Mouse (Mus musculus) forebrain, embryonic 12.5 days (tissue): ENCODE data around the gene Tnni2. TPM values are rescaled to one million over a fixed set of nuclear protein-coding genes. Genes with fewer than 3 reads are reported as not detected.

ENCODE experiments used
- ATAC-seq: fragments of 200-750 bp; cut with Nextera tagmentation; 2 replicates; pipeline ENCODE4 v1.8.0; 2017; ENCODE audit warnings: moderate TSS enrichment; ENCODE audit not compliant: low FRiP score
- H3K27ac ChIP-seq: fragments of 300-500 bp; sonication (generic); 2 replicates; pipeline ENCODE4 v1.5.1; 2016; ENCODE audit warnings: mild to moderate bottlenecking
- H3K27me3 ChIP-seq: fragments of 300-500 bp; sonication (generic); 2 replicates; pipeline ENCODE4 v1.6.1; 2016; ENCODE audit warnings: mild to moderate bottlenecking
- H3K36me3 ChIP-seq: fragments of 300-500 bp; sonication (generic); replicated peaks from 2 replicates; pipeline ENCODE4 v1.6.1; 2016; ENCODE audit warnings: mild to moderate bottlenecking
- H3K4me1 ChIP-seq: fragments of 300-500 bp; sonication (generic); 2 replicates; pipeline ENCODE4 v1.6.1; 2016
- H3K4me2 ChIP-seq: fragments of 300-500 bp; sonication (generic); 2 replicates; pipeline ENCODE4 v1.6.1; 2016; ENCODE audit warnings: mild to moderate bottlenecking, moderate library complexity
- H3K4me3 ChIP-seq: fragments of 300-500 bp; sonication (generic); replicated peaks from 2 replicates; pipeline ENCODE4 v1.5.1; 2016; ENCODE audit warnings: mild to moderate bottlenecking
- H3K9ac ChIP-seq: fragments of 300-500 bp; sonication (generic); 2 replicates; pipeline ENCODE4 v1.6.1; 2016; ENCODE audit warnings: mild to moderate bottlenecking
- H3K9me3 ChIP-seq: fragments of 300-500 bp; sonication (generic); 2 replicates; pipeline ENCODE4 v1.6.1; 2016
- WGBS: fragments of 180-500 bp; shearing (Covaris S2); methylation state at CpG from one replicate; pipeline ENCODE4 v1.1.7; 2016; 5-methylcytosine and 5-hydroxymethylcytosine counted together
- polyA plus RNA-seq: library from polyadenylated mRNA; unstranded; fragments of >200 nt; fragmentation: Nextera tagmentation; extraction: Ambion mirVana; gene quantifications from 2 replicates; pipeline ENCODE4 v1.2.1, GENCODE M21; 2016

The Tnni2 gene
- polyA plus RNA-seq, 1 experiment from 2014 or later, result 1.3 TPM

DNA sequence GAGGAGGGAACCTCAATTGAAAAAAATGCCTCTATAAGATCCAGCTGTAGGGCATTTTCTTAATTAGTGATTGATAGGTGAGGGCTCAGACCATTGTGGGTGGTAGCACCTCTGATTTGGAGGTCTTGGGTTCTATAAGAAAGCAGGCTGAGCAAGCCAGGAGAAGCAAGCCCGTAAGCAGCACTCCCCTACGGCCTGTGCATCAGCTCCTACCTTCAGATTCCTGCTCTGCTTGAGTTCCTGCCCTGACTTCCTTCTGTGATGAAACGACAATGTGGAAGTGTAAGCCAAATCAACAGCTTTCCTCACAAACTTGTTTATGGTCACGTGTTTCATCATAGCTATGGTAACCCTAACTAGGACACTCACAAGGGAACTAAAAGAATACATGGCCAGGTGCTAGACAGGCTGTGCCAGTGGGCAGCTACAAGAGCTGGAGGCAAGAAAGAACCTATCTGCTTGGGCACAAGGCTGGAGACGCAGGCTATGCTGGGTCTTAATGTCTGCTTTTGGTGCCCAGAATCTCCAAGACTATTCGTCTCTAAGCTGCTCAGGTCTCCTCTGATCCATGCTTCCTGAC lies 7.5 kb downstream of the Tnni2 start:
- Histone ChIP-seq H3K9ac (no peak overlapping the region), H3K27ac (no peak overlapping the region), H3K4me1 (no peaks in the 10 kb centered on the region), H3K4me3 (no peak overlapping the region), H3K36me3 (no peaks in the 10 kb centered on the region), H3K4me2 (no peak overlapping the region), H3K27me3 (no peaks in the 10 kb centered on the region), H3K9me3 (no peaks in the 10 kb centered on the region)
- ATAC-seq, result no peak
- 80% methylated on average over 6 of the region's 6 CpGs for WGBS

DNA sequence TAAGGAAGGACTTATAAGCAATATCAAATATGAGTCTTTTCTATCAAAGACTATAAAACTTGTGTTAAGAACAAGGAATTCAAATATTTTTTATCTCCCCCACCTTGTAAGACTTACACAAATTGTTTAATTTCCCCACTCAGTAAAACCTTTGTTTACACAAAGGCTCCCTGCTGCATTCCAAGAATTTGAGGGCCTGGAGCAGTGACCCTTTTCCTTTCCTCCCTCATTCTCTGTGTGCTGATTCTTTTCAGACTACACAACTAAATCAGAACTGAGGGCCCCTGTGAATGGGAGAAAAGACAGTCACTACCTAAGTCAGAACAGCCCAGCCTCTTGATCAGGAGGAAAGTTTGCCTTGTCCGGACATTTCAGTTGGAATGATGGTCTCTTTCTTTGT lies 13.1 kb downstream of the Tnni2 start:
- Histone ChIP-seq H3K4me1 (peaks cover 26% of the 10 kb centered on the region), H3K4me3 (no peak overlapping the region), H3K27me3 (no peaks in the 10 kb centered on the region), H3K9me3 (no peaks in the 10 kb centered on the region), H3K27ac (peak overlapping the region; percentile 75; the same call in 1 of the 2 replicates), H3K36me3 (no peaks in the 10 kb centered on the region), H3K9ac (no peak overlapping the region), H3K4me2 (no peak overlapping the region)
- ATAC-seq, result no peak
- WGBS, result 24% methylated on average over 1 of the region's 1 CpGs

DNA sequence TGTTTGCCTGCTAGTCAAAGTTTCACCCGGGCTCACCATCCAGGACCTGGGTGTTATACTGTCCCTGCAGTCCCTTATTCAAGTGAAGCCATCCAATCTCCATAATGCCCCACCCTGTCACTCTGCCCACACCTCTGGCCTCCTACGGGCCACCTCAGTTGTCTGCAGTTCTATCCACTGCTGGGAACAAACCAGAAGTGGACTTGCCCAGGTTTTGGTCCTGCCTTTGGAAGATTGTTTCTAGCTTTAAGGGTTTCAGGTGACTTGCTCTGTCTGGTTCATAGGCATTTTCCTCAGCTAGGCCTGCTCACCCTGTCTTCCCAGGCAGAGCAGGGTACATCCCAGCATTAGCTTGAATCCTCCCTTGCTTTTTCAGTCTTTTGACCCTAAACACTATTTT lies 13.6 kb downstream of the Tnni2 start:
- Histone ChIP-seq H3K4me1 (peaks cover 26% of the 10 kb centered on the region), H3K4me3 (no peak overlapping the region), H3K27me3 (no peaks in the 10 kb centered on the region), H3K4me2 (no peak overlapping the region), H3K9ac (no peak overlapping the region), H3K36me3 (no peaks in the 10 kb centered on the region), H3K9me3 (no peaks in the 10 kb centered on the region), H3K27ac (peak overlapping the region; percentile 75; the same call in 1 of the 2 replicates)
- ATAC-seq, result no peak
- WGBS, result 61% methylated on average over 2 of the region's 2 CpGs

DNA sequence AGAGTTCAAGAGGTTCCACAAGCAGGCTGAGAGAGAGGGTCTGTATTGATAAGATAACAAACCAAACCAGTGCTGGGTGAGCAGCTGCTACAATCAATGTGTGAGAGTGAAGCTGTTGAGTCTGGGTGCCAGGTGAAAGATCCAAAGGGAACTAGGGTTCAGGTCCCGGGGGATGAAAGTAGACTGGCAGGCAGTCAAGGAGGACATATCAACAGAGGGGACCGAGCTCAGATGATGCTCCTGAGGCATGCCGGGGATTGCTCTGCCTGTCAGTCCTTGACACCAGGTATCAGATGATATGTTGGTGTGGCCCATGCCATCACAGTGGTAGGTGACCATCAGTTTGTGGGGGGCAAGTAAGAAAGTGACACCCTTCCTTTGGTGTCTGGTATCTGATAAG lies 15.2 kb downstream of the Tnni2 start:
- Histone ChIP-seq H3K27ac (peak overlapping the region; percentile 77), H3K9ac (no peak overlapping the region), H3K36me3 (no peaks in the 10 kb centered on the region), H3K4me2 (no peak overlapping the region), H3K27me3 (no peaks in the 10 kb centered on the region), H3K9me3 (no peaks in the 10 kb centered on the region), H3K4me1 (peaks cover 26% of the 10 kb centered on the region), H3K4me3 (no peak overlapping the region)
- no peak for ATAC-seq
- WGBS, result 86% methylated on average over 3 of the region's 3 CpGs

DNA sequence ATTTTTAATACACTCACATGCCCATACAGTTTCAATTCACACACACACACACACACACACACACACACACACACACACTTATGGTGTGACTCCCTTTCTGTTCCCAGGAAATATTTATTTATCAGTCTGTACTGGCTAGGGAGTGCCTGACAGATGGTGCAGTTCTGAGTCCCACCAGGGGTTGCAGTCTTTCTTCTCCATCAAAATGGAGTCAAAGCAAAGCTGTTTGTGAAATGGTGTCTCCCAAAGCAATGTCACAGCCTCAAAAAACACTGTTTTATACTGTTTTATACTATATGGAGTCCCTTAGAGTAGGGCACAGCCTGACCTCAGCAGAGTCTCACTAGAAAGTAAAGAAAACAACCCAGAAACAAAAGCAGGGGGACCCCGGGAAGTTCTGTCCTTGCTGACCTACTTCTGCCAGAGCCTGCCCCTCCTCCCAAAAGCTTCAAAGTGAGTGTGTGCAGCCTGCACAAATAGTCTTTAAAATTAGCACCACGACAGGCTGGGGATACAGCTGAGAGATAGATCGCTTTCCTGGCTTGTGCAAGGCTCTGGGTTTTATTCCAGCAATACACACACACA lies 15.7 kb downstream of the Tnni2 start:
- H3K27ac ChIP-seq, result peak overlapping the region; percentile 77
- H3K9ac ChIP-seq, result no peak overlapping the region
- no peaks in the 10 kb centered on the region for H3K36me3 ChIP-seq
- ATAC-seq, result peak; percentile 72
- H3K4me3 ChIP-seq, result no peak overlapping the region
- H3K4me1 ChIP-seq, result peaks cover 26% of the 10 kb centered on the region
- no peaks in the 10 kb centered on the region for H3K27me3 ChIP-seq
- no peak overlapping the region for H3K4me2 ChIP-seq
- 25% methylated on average over 3 of the region's 3 CpGs for WGBS
- no peaks in the 10 kb centered on the region for H3K9me3 ChIP-seq

DNA sequence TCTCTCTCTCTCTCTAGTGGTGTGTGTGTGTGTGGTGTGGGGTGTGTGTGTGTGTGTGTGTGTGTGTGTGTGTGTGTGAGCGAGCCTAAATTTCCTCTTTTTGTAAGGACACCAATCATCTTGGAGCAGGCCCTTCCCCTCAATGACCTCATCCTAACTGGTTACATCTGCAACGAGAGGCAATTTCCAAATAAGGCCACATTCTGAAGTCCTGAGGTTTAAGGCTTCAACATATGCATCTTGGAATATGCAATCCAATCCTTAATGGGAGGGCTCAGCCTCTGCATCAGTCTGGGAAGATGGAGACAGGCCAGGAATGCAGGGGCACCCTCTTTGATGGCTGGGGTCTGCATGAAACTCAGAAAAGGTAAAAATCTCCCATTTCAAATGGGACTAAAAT lies 16.4 kb downstream of the Tnni2 start:
- H3K9me3 ChIP-seq, result no peaks in the 10 kb centered on the region
- no peak overlapping the region for H3K9ac ChIP-seq
- H3K27ac ChIP-seq, result peak overlapping the region; percentile 77
- no peak for ATAC-seq
- 0 out of 2 replicates have a peak, but pooled peaks cover 3% of the 10 kb centered on the region for H3K27me3 ChIP-seq
- no peak overlapping the region for H3K4me3 ChIP-seq
- H3K4me1 ChIP-seq, result peaks cover 26% of the 10 kb centered on the region
- WGBS, result 55% methylated on average over 2 of the region's 2 CpGs
- H3K36me3 ChIP-seq, result no peaks in the 10 kb centered on the region
- no peak overlapping the region for H3K4me2 ChIP-seq

DNA sequence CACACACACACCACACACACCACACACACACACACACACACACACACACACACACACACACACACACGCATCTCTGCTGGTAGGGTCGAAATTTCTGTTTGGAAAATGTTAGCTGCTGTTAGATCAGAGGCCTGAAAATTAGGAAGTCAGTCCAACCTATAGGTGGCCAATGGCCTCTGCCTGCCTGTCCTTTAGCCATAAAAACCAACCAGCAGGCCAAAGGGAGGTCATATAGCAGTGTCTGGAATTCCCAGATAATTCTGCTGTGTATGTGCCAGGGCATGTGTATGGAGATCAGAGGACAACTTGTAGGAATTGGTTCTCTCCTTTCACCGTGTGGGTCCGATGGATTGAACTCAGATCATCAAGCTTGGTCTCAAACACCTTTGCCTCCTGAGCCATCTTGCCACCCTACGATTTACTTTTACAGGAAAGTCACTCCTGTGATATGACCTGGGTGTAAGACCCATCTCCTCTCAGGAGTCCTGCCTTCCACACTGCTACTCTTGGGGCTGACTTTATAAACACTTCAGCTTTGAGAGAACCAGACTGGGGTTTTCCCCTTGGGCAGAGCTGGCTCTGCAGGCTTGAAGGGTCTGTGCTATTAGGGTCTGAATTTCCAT lies 17.2 kb downstream of the Tnni2 start:
- H3K4me2 ChIP-seq, result no peak overlapping the region
- H3K27me3 ChIP-seq, result 0 out of 2 replicates have a peak, but pooled peaks cover 4% of the 10 kb centered on the region
- H3K4me3 ChIP-seq, result no peak overlapping the region
- no peaks in the 10 kb centered on the region for H3K36me3 ChIP-seq
- H3K9me3 ChIP-seq, result no peaks in the 10 kb centered on the region
- H3K9ac ChIP-seq, result no peak overlapping the region
- WGBS, result 85% methylated on average over 5 of the region's 5 CpGs
- peaks cover 26% of the 10 kb centered on the region for H3K4me1 ChIP-seq
- H3K27ac ChIP-seq, result peak overlapping the region; percentile 77; the same call in 1 of the 2 replicates
- no peak for ATAC-seq

DNA sequence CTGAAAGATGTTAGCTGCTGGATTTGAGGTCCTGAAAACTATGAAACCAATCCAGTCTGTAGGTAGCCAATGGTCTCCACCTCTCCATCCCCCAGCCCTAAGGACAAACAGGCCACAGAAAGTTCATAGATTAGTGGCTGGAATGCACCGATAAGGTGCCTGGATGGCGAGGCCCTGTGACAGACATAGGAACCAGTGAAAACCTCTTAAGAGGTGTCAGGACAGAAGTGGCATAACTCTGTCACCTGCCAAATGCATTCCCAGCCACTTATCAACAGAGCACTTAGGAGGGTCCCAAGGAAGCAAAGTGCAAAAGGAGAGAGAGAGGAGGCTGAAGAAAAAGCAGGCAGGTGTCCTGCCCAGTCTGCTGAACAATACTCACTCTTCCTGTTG lies 17.7 kb downstream of the Tnni2 start:
- no peak overlapping the region for H3K4me3 ChIP-seq
- 0 out of 2 replicates have a peak, but pooled peaks cover 4% of the 10 kb centered on the region for H3K27me3 ChIP-seq
- no peaks in the 10 kb centered on the region for H3K36me3 ChIP-seq
- no peak overlapping the region for H3K4me2 ChIP-seq
- H3K9ac ChIP-seq, result no peak overlapping the region
- peaks cover 26% of the 10 kb centered on the region for H3K4me1 ChIP-seq
- 75% methylated on average over 2 of the region's 2 CpGs for WGBS
- H3K9me3 ChIP-seq, result no peaks in the 10 kb centered on the region
- ATAC-seq, result no peak
- 0 out of 2 replicates have a peak overlapping the region, but pooled peaks have one; percentile 53 for H3K27ac ChIP-seq

DNA sequence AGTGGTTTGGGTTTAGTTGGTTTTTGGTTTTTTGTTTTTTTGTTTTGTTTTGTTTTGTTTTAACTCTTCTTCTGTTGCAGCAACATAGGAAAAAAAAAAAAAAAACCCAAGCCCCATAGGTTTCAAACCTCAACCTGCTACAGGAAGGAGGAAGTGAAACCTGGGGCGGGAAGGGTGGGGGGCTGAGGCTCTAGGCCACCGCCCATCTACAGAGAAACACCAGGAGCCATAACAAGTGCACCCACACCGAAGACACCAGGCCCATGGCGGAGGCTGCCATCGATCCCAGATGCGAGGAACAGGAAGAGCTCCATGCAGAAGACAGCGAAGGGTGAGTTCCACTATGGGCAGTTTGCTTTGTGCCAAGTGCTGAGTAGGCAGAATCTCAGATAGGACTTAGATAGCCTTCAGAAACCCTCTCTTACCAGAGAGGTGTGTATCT lies 19.0 kb downstream of the Tnni2 start, which contains the start of gene Lsp1:
Gene Lsp1, plus strand, starts transcription at position 174 of the 442 bp plus-strand sequence.
- Histone ChIP-seq H3K9ac (no peak within 1 kb of the TSS), H3K9me3 (no peaks in the 10 kb centered on the region), H3K4me3 (no peak within 1 kb of the TSS), H3K27me3 (0 out of 2 replicates have a peak, but pooled peaks cover 4% of the 10 kb centered on the region), H3K4me1 (peaks cover 19% of the 10 kb centered on the region), H3K27ac (no peak within 1 kb of the TSS), H3K4me2 (no peak within 1 kb of the TSS), H3K36me3 (no peaks in the 10 kb centered on the region)
- ATAC-seq, result no peak
- WGBS, result 95% methylated on average over 7 of the region's 7 CpGs

DNA sequence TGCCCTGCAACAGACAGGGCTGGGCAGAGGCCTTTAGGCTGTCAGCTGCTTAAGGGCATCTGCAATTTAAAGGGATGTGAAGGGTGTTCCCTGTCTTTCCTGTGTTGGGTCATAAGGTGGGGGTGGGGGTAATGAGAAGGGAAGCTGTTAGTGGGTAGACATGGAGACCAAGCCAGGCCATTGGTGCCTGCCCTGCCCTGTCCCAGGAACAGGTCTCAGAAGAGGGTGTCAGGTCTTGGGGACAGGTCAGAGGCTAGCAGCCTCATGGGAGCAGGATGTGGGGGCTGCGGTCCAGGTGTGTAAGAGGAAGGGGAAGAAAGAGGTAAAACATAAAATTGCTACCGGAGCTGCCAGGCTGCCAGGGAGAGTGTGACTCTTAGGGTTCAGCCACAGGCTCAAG lies 19.8 kb downstream of the Tnni2 start:
- Histone ChIP-seq H3K4me2 (no peak overlapping the region), H3K36me3 (no peaks in the 10 kb centered on the region), H3K4me1 (peaks cover 17% of the 10 kb centered on the region), H3K9ac (no peak overlapping the region), H3K9me3 (no peaks in the 10 kb centered on the region), H3K4me3 (no peak overlapping the region), H3K27me3 (0 out of 2 replicates have a peak, but pooled peaks cover 4% of the 10 kb centered on the region), H3K27ac (no peak overlapping the region)
- 94% methylated on average over 2 of the region's 2 CpGs for WGBS
- ATAC-seq, result no peak

DNA sequence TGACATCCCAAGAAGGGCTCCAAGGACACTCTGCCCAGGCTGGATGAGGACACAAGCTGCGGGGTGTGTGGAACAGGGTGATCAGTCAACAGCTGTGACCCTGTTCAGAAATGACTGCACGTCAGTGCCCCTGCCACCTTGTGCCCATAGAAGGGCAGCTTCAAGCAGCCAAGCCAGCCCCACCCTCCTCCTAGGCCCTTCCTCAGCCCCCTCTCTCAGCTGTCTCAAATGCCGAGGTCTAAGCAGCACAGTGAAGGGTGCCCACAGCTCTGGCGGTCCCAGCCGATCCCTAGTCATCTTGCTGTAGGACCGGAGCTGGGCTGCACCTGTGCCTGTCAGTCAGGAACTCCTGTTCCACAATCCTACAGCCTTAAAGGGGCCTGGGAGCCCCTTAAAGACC lies 20.6 kb downstream of the Tnni2 start:
- no peak for ATAC-seq

DNA sequence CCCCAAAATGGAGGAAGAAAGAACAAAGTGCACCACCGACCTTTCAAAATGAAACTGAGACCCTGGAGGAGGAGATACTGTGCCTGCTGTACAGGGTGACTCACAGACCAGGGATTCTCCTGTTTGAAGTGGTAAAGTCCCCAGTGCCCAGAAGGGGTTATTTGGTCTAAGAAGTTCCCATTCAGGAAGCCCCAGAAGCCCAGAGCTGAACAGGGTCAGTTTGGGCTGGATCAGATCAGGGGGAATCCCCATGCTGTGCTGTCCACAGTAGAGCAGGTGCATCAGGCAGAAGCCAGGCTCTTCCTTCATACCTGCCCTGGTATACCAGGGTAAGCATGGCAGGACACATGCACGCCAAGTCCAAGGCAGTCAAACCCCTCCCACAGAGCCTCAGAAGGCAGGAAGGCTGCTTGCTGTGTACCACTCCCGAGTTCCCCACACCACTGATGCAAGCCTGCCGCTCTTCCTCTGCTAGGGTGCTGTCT lies 21.0 kb downstream of the Tnni2 start:
- Histone ChIP-seq H3K27ac (no peak overlapping the region), H3K4me1 (peaks cover 5% of the 10 kb centered on the region), H3K36me3 (no peaks in the 10 kb centered on the region), H3K9ac (no peak overlapping the region), H3K4me2 (no peak overlapping the region), H3K9me3 (no peaks in the 10 kb centered on the region), H3K27me3 (0 out of 2 replicates have a peak, but pooled peaks cover 4% of the 10 kb centered on the region), H3K4me3 (no peak overlapping the region)
- 81% methylated on average over 4 of the region's 4 CpGs for WGBS
- ATAC-seq, result no peak

More for the DNA sequence above, 20.6 kb downstream of the Tnni2 start:
- 88% methylated on average over 6 of the region's 6 CpGs for WGBS
- no peaks in the 10 kb centered on the region for H3K36me3 ChIP-seq
- no peak overlapping the region for H3K9ac ChIP-seq
- H3K27ac ChIP-seq, result no peak overlapping the region
- H3K4me3 ChIP-seq, result no peak overlapping the region
- 0 out of 2 replicates have a peak, but pooled peaks cover 4% of the 10 kb centered on the region for H3K27me3 ChIP-seq
- H3K4me2 ChIP-seq, result no peak overlapping the region
- H3K9me3 ChIP-seq, result no peaks in the 10 kb centered on the region
- H3K4me1 ChIP-seq, result peaks cover 10% of the 10 kb centered on the region
